Mouse (Mus musculus) CD4-positive, CD25-positive, alpha-beta regulatory T cell, adult 2 months (primary cell): ENCODE measurements around the gene Colec11.

Experiments
- DNase-seq: peaks from one replicate; pipeline ENCODE4 v3.0.0-alpha.2; 2012; ENCODE audit warnings: low read depth, low spot score

Gene Colec11

DNA sequence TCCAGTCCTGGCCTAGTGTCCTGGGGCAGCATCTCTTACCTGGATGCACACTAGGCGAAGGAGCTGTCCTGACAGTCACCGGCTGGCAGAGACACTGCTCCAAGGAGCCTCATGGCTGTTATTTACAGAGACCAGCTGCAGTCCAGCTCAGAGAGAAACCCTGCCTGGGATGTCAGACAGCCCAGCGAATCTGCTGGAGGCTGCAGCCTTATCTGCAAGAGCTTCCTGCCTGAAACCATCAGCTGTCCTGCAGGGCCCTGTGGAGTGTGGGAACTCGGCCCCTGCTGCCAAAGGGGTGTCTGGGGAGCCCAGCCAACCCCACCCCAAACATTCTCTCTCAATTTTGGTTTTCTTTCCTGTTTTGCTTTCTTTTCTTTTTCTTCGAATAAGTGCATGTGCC lies at the start of gene Colec11:
Gene Colec11, minus strand, starts transcription at position 183 of the 400 bp plus-strand sequence.
- no peak for DNase-seq

DNA sequence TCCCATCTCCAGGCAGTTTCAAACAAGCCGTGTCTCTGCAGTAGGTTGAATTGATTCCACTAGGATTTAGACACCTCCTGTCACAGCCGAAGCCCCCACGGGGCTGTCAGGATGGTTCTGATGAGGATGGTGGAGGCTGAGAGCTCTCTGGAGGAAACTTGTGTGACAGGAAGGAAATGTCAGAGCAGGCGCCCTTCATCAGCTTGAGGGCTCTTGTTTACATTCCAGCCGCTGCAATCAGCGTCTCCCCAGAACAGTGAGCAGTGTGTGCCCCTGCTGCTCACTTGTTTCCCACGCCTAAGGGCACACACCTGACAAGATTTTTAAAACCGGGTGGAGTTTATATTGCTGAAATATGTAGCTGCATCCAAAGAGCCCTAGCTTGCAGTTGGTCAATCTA lies 44.1 kb upstream of the Colec11 start:
- DNase-seq, result no peak

DNA sequence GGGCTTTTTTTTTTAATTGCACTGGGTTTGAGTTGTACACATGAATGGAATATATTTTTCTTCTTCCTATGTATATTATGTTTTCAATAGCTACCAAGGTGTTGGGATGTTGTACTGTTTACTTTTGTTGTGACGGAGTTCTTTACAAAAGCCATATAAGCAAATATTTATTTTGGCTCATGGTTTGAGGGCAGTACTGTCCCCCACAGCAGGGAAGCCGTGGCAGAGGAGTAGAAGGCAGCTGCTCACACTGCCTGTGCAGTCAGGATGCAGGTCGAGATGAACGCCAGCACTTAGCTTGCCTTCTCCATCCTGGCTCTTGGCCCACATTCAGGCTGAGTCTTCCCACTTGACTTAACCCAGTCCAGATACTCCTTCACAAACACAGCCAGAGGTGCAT lies 43.6 kb upstream of the Colec11 start:
- DNase-seq, result no peak

DNA sequence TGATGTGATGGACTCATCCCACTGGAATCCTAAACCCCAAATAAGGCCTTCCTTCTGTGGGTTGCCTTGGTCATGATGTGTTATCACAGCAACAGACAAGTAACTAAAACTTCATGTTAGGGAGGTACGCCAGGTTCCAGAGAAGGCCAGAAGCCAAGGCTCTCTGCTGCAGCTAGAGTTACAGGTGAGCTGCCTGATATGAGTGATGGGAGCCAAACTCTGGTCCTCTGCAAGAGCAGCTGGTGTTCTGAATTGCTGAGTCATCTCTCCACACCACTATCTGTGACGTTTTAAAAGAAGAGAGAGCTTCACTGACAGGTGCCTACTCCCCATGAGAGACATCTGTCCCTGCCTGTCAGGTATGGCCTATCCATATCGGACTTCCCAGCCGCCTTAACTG lies 39.5 kb upstream of the Colec11 start:
- DNase-seq, result no peak

- peak; percentile 94 for DNase-seq
Observed at GRCm38 (mm10) chr12:28649141-28650110, 26.2 kb upstream of the Colec11 start, which contains the start of gene Rnaseh1. Gene Rnaseh1, plus strand, starts transcription at chr12:28649602.

GRCm38 (mm10) chr12:28638778-28639177 lies 15.6 kb upstream of the Colec11 start:
- peak; percentile 54 for DNase-seq

DNA sequence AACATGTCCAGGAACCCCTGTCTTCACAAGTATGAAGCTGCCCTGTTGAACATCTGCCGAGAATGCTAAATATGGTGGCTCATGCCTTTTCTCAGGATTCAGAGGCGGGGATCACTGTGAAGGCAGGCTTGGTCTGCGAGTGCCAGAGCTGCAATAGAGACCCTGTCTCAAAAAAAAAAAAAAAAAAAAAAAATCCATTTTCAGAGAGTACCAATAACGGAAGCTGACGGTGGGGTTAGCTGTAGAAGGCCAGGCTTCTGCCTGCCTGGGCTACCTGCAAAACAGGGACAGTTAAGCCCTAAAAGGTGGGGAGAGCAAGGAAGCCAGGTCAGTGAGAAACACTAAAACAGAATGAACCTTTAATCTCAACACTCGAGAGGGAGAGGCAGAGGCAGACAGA lies 13.4 kb upstream of the Colec11 start:
- no peak for DNase-seq

DNA sequence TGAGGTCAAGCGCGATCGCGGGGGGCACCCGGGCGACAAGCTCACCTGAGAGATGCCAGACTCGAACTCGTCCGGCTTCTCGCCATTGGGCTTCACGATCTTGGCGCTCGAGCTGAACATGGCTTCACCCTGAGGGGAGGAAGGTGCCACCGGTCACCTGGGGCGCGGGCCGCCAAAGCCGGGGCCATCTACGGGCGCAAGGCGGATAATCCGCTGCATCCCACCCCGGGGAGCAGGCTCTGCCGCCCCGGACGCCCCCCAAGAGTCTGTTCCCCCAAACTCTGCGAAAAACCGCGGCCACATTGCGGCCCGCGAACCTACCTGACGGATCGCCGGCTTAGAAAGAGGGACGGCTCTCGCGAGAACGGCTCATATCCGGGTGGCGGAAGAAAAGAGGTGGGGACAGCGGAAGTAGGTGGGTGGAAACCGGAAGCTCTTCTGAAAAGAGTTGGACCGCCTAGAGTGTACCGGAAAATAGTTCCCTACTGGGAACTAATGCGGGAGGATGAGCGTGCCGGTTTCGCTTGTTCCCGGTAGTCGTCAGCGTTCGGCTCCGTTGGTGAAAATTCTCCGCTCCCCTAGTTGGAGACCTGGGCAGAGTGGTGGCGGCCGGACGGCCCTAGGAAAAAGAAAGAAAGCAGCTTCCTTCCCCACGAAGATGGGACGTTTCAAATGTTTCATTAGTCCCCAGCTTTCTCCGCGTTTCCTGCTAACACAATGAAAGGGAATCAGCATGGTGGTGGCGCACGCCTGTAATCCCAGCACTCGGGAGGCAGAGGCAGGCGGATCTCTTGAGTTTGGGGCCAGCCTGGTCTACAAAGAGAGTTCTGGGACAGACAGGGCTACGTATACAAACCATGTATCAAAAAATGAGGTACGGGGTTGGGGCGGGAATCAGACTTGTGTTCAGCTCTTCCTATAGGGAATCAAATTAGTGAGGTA lies 12.6 kb upstream of the Colec11 start, which contains the start of gene Rps7:
Gene Rps7, minus strand, starts transcription at position 419 of the 942 bp plus-strand sequence.
- peak; percentile 96 for DNase-seq

- no peak for DNase-seq
Observed at GRCm38 (mm10) chr12:28635058-28635534, 11.9 kb upstream of the Colec11 start.

- DNase-seq, result no peak
Observed at GRCm38 (mm10) chr12:28628436-28628835, 5.3 kb upstream of the Colec11 start.

DNA sequence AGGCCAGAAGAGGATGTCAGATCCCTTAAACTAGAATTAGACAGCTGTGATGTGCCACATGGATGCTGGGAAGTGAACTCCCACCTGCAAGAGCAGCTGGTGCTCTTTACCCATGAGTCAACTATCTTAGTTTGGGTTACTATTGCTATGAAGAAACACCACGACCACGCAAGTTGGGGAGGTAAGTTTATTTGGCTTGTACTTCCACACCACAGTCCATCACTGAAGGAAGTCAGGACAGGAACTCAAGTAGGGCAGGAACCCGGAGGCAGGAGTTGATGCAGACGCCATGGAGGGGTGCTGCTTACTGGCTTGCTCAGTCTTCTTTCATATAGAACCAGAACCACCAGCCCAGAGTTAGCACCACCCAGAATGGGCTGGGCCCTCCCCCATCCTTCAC lies 3.9 kb upstream of the Colec11 start:
- no peak for DNase-seq

GRCm38 (mm10) chr12:28625407-28625806 lies 2.2 kb upstream of the Colec11 start:
- no peak for DNase-seq

DNA sequence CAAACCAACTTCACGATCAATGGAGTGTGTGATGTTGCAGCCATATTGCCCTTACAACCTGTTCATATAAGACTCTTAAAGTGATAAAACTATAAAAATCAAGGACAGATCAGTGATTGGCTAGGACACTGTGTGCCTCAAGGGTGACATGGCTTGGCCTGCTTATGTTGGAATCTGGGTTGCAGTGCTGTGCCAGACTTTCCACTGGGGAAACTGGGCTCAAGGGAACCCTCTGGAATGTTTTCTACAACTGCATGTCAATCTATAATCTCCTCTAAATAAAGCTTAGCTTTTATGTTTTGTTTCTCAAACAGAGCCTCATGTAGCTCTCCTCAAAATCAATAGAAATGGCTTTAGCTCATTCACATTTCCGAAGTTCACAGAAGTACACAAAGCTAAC lies 1.1 kb upstream of the Colec11 start:
- no peak for DNase-seq

GRCm38 (mm10) chr12:28622641-28623040 lies 536 bp downstream of the Colec11 start:
- no peak for DNase-seq

- DNase-seq, result no peak
Observed at GRCm38 (mm10) chr12:28622167-28622532, 1.0 kb downstream of the Colec11 start.

- no peak for DNase-seq
Observed at GRCm38 (mm10) chr12:28621451-28622166, 1.6 kb downstream of the Colec11 start.

GRCm38 (mm10) chr12:28617297-28617696 lies 5.9 kb downstream of the Colec11 start:
- no peak for DNase-seq

DNA sequence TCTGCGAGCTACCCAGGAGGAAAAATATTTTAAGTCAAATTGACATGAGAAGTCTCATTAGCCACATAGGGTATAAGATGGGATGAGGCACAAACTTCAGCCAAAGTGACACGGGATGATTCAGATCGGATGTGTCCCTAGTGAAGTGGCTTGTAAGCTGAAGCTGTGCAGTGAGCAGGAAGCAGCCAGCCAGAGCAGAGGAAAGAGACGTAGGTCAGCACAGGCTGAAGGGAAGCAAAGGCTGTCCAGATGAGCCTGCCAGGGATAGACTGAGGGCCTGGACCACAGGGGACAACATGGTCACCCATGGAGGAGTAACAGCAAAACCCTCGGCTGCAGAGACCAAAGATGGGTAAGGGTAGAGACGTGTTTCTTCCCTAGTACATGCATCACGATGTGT lies 8.8 kb downstream of the Colec11 start:
- no peak for DNase-seq

DNA sequence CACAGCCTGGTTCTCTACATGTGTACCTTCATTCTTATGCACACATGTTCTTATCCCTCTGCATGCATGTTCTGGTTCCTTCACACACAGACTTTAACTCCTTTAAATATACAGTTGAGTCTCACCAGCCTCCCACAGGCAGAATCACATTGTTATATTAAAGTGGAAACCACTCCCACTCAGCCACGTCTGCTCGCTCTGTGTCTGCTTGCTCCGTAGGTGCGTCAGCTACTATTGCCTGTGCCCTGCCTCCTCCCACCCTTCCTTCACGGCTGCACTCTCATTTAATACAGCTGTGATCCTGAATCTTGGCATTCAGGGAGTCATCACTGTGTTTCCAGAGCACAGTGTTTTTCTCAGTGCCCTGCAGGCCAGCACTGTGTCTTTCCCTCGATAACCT lies 10.8 kb downstream of the Colec11 start:
- DNase-seq, result no peak

- DNase-seq, result no peak
Observed at GRCm38 (mm10) chr12:28607546-28608305, 15.5 kb downstream of the Colec11 start.

- DNase-seq, result no peak
Observed at GRCm38 (mm10) chr12:28603494-28603893, 19.7 kb downstream of the Colec11 start.
